Mouse (Mus musculus) heart, postnatal 14 days (tissue): ENCODE measurements around the gene 2810004N23Rik. TPM values are rescaled to one million over a fixed set of nuclear protein-coding genes. Genes with fewer than 3 reads are reported as not detected.

Experiments used
- DNase-seq, 2 experiments: peaks; one replicate each; pipeline ENCODE4 v3.0.0; 2021 to 2022
- intact Hi-C: fragments of 180-260 bp; cut with DNase I; formaldehyde crosslinking; loops from one replicate; pipeline ENCODE4 v1.15.1; 2025
- long read RNA-seq, 2 experiments: library from polyadenylated mRNA; stranded (forward); transcript quantifications; one replicate each; pipeline ENCODE4 v2.0.0; 2021
- total RNA-seq, 2 experiments: library from RNA; stranded (reverse); gene quantifications; 2 replicates each; pipeline ENCODE4 v1.2.3; 2021

Gene 2810004N23Rik
- 10 to 100 TPM; 36.4 to 37.8 TPM for total RNA-seq
- long read RNA-seq, experiment 1, transcript 2810004N23Rik-201 (7 exons, 2,340 nt), result major isoform, 97 of 104 reads
- long read RNA-seq, experiment 1, partial matches to known transcripts, result 6 of 104 reads
- long read RNA-seq, experiment 1, other reads (novel, unspliced or antisense), result 0 of 104 reads
- long read RNA-seq, experiment 2, transcript 2810004N23Rik-203 (2 exons, 3,663 nt), result minor isoform, 6 of 79 reads
- long read RNA-seq, experiment 2, transcript 2810004N23Rik-201 (7 exons, 2,340 nt), result major isoform, 64 of 79 reads
- long read RNA-seq, experiment 2, partial matches to known transcripts, result 3 of 79 reads
- long read RNA-seq, experiment 2, other reads (novel, unspliced or antisense), result 6 of 79 reads

- peak; percentile 96 to 97 for DNase-seq
- intact Hi-C loops, result no loop called here
These were observed at the start of gene 2810004N23Rik, which contains the start of gene Gnpat for GRCm38 (mm10) chr8:124862321-124863162. TSS of gene 2810004N23Rik (minus strand) at chr8:124863120. TSS of gene Gnpat (plus strand) at chr8:124863033.

GRCm38 (mm10) chr8:124911938-124912872 lies 49.3 kb upstream of the 2810004N23Rik start:
- no peak for DNase-seq
- intact Hi-C loops, result no loop called here

GRCm38 (mm10) chr8:124910349-124910748 lies 47.4 kb upstream of the 2810004N23Rik start:
- peak in 1 of 2 experiments; percentile 66 for DNase-seq
- intact Hi-C loops, result no loop called here

GRCm38 (mm10) chr8:124909936-124910335 lies 47.0 kb upstream of the 2810004N23Rik start:
- intact Hi-C loops, result no loop called here
- peak in 1 of 2 experiments; percentile 62 for DNase-seq

- no peak for DNase-seq
These were observed 42.6 kb upstream of the 2810004N23Rik start for GRCm38 (mm10) chr8:124905482-124905881.

GRCm38 (mm10) chr8:124903198-124903597 lies 40.3 kb upstream of the 2810004N23Rik start:
- intact Hi-C loops, result no loop called here
- no peak for DNase-seq

More at GRCm38 (mm10) chr8:124905482-124905881, 42.6 kb upstream of the 2810004N23Rik start:
- intact Hi-C loops, result no loop called here

- no peak for DNase-seq
- intact Hi-C loops, result loop anchor here (5.0 kb wide), 1 partner anchor 114 kb away; the partner anchor contains the start of gene Tsnax
These were observed 35.5 kb upstream of the 2810004N23Rik start for GRCm38 (mm10) chr8:124898251-124898905.

- intact Hi-C loops, result loop anchor here (2.0 to 5.0 kb wide), 3 partner anchors 51 to 135 kb away; partner anchors contain the start of genes Egln1 and Tsnax
- DNase-seq, result peak; percentile 99 to 100
These were observed 34.7 kb upstream of the 2810004N23Rik start, which contains the start of the genes Exoc8 and Sprtn for GRCm38 (mm10) chr8:124897386-124898250. TSS of gene Exoc8 (minus strand) at chr8:124897705. TSS of gene Sprtn (plus strand) at chr8:124897886.

- intact Hi-C loops, result loop anchor here (2.0 to 5.0 kb wide), 3 partner anchors 52 to 136 kb away; partner anchors contain the start of genes Egln1 and Tsnax
- peak; percentile 81 to 83 for DNase-seq
These were observed 33.9 kb upstream of the 2810004N23Rik start for GRCm38 (mm10) chr8:124896632-124897385.

GRCm38 (mm10) chr8:124896010-124896631 lies 33.2 kb upstream of the 2810004N23Rik start:
- no peak for DNase-seq
- intact Hi-C loops, result loop anchor here (2.0 to 5.0 kb wide), 3 partner anchors 53 to 137 kb away; partner anchors contain the start of genes Egln1 and Tsnax

GRCm38 (mm10) chr8:124892596-124892995 lies 29.7 kb upstream of the 2810004N23Rik start:
- DNase-seq, result no peak
- intact Hi-C loops, result no loop called here

- DNase-seq, result no peak
- intact Hi-C loops, result no loop called here
These were observed 25.5 kb upstream of the 2810004N23Rik start for GRCm38 (mm10) chr8:124888385-124888784.

GRCm38 (mm10) chr8:124878946-124879526 lies 16.1 kb upstream of the 2810004N23Rik start:
- DNase-seq, result no peak

GRCm38 (mm10) chr8:124878141-124878540 lies 15.2 kb upstream of the 2810004N23Rik start:
- no peak for DNase-seq
- intact Hi-C loops, result no loop called here

More at GRCm38 (mm10) chr8:124878946-124879526, 16.1 kb upstream of the 2810004N23Rik start:
- intact Hi-C loops, result no loop called here

- no peak for DNase-seq
- intact Hi-C loops, result no loop called here
These were observed 9.8 kb upstream of the 2810004N23Rik start for GRCm38 (mm10) chr8:124872690-124873089.

- intact Hi-C loops, result no loop called here
These were observed 9.2 kb upstream of the 2810004N23Rik start for GRCm38 (mm10) chr8:124872081-124872480.

More at GRCm38 (mm10) chr8:124872081-124872480, 9.2 kb upstream of the 2810004N23Rik start:
- DNase-seq, result no peak
